Mouse (Mus musculus) mouse trophoblast stem cell (cell line): Measurements from ENCODE around the gene Gm5767.

ENCODE experiments used
- in situ Hi-C, 2 experiments: fragments of 300-500 bp; cut with MseI, MboI; formaldehyde crosslinking; loops; 2 replicates in 1 of 2; 3 replicates in 1 of 2; pipeline ENCODE4 v1.15.1; 2025

Gm5767 gene

GRCm38 (mm10) chr16:8669432-8669831 lies 11.1 kb upstream of the Gm5767 start:
- in situ Hi-C loops: no loop called here

DNA sequence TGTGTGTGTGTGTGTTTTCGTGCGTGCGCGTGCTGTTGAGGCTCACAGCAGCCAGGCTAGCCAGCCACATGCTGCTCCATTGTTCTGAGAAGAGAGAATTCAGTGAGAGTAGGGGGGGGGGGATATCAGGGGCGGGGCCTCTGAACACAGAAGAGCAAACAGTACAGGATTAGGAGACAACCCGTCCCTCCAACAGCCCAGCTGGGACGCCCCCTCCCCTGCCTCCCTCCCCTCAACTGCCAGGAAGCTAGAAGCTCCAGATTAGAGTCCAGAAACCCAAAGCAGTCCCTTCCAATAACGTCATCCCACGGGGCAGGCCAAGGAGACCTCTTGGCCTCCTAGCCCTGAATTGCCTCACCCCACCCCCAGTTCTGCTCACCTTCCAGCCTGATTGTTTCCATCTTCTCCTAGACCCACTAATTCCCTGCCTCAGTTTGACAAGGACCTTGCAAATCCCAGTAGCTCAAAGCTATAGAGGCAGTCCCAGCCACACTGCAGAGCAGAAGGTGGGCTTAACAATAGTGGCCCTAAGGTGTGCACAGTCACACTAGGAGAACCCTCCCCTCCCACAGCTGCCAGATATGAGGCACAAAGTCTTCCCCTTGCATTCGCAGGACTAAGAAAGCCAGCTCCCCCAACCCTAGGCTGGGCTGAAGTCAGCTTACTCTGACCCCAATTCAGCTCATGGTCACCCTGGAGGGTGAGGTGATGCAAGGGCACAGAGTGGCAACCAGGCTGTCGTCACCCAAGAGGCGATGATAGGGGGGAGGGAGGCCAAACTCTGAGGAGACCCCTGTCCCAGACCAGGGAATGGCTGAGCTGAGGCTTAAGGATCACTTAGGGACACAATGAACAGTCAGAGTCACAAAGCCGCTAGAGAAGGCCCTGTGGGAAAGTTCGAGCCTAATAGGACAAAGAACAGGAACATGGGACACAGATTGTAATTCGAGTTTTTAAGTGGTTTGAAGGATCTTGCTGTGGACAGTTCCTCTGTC lies 10.2 kb upstream of the Gm5767 start:
- in situ Hi-C loops: loop anchor here (5.0 kb wide), 3 partner anchors 178 to 263 kb away; no protein-coding TSS in a partner anchor

GRCm38 (mm10) chr16:8671551-8672349 lies 8.8 kb upstream of the Gm5767 start, which contains the start of gene Carhsp1:
Carhsp1 (minus strand) TSS chr16:8672155.
- in situ Hi-C loops: loop anchor here (5.0 kb wide), 3 partner anchors 179 to 264 kb away; no protein-coding TSS in a partner anchor

DNA sequence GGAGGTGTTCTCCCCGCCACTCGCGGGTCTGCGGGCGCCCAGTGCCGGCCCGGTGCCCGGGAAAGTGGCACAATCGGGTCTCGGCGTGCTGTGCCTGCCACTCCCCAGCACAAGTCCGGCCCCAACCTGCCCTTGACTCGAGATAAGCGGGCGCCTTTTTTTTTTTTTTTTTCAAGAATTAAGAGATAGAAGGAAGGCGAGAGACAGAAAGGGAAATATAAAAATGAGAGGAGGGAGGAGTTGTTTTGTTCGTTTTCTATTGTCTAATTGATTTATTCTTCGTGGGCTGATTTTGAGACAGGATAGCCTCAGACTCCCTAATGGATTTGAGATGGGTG lies 8.3 kb upstream of the Gm5767 start:
- in situ Hi-C loops: loop anchor here (5.0 kb wide), 3 partner anchors 180 to 265 kb away; no protein-coding TSS in a partner anchor

GRCm38 (mm10) chr16:8672811-8673210 lies 7.8 kb upstream of the Gm5767 start:
- in situ Hi-C loops: loop anchor here (5.0 kb wide), 3 partner anchors 181 to 266 kb away; no protein-coding TSS in a partner anchor

DNA sequence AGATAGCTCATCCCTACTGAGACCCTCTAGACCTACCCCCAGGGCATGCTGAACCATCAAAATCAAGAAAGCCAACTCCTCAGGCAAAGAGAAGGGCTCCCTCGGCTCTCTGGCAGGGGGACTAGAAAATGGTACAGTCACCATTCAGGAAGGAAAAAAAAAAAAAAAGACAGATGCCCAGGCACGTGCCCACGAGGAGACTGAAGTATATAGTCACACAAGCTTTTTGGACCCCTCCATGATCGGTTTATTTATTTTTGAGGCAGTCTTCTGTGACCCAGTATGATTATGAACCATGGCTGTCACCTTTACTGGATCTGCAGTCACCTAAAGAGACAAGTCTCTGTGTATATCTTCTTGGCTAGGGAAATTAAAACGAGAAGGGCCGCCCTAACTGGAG lies 7.2 kb upstream of the Gm5767 start:
- in situ Hi-C loops: loop anchor here (5.0 kb wide), 3 partner anchors 181 to 266 kb away; no protein-coding TSS in a partner anchor

DNA sequence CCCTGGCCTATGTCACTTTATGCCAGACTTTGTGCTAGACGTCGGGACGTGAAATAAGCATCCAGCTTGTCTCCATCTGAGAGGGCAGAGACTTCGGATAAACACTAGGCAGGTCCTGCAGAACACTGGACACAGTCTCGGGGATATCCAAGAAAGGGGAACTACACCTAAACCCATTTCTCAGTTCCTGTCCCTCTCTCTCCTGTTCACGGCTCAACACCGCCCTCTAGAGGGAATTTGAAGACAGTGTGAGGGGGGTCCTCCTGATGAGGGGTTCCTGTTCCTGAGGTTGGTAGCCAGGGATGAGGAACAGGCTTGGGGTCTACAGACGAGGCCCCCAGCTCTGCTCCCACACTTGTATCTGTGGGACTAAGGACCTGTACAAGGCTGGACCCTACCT lies 6.4 kb upstream of the Gm5767 start:
- in situ Hi-C loops: loop anchor here (5.0 kb wide), 3 partner anchors 182 to 267 kb away; no protein-coding TSS in a partner anchor

GRCm38 (mm10) chr16:8675559-8675958 lies 5.0 kb upstream of the Gm5767 start:
- in situ Hi-C loops: no loop called here

DNA sequence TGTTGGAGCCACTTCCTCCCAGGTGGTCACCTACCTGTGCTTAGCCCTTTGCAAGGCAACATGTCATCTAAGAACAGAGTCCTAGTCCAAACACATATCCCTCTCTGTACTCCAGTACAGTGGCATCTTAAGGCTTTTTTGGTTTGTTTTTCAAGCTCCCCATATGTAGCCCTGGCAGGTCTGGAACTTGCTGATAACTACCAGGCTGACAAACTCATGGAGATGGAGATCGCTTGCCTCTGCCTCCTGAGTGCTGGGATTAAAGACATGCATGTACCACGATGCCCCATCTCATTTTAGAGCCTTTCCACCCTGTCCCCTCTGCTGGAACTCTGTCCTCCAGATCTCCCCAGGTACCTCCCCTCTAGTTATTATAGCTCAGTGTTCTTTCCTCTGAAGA lies 4.3 kb upstream of the Gm5767 start:
- in situ Hi-C loops: no loop called here

DNA sequence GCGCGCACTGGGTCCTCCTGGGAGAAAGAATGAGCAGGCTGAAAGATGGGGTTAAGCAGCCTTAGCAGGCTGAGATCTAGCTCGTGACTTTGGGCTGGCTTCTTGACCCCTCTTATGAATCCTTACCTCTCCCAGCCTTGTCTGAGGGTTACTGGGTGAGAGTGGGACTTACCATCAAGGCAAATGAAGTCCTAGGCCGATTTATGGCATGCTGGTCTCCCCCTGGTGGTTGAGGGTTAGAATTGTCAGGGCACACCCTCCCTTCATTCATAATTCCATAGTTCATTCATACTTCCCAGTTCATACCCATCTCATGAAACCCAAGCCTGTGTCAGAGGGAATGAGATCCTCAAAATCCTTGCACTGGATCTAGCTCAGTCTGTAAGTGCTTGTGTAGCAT lies 3.8 kb upstream of the Gm5767 start:
- in situ Hi-C loops: no loop called here

DNA sequence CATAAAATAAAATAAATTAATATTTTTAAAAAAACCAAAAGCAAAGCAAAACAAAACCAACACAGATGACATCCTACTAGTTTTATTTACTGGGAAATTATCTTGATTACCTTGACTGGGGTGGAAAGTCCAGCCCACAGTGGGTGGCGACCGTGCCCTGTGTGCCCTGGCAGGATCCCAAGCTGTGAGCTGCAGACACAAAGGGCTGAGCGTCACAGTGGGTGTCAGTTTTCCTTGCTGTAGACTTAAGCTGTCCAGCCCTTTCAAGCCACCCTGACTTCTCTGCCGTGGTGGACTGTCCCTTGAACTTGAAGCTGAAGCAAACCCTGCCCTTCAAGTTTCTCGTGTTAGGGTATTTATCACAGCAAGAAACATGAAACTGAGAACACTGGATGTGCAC lies 2.5 kb upstream of the Gm5767 start:
- in situ Hi-C loops: no loop called here

DNA sequence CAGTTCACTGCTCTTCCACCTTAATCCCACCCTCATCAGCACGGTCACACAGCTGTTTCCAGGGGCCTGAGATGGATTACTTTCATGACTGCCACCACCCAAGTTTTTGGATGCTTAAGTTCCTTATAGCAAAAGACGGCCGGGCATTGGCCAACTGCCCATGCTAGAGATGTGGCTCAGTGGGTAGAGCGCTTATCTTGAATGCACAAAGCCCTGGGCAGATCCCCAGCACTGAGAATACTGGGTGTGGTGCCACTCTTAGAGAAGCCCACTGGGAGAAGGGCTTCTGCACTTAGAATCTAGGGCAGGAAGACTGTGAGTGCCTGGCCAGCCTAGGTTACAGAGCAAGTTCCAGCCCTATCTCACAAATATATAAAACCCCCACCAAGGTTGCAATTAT lies 1.9 kb upstream of the Gm5767 start:
- in situ Hi-C loops: no loop called here

- in situ Hi-C loops: no loop called here
Measured at GRCm38 (mm10) chr16:8679780-8680179, 790 bp upstream of the Gm5767 start.

DNA sequence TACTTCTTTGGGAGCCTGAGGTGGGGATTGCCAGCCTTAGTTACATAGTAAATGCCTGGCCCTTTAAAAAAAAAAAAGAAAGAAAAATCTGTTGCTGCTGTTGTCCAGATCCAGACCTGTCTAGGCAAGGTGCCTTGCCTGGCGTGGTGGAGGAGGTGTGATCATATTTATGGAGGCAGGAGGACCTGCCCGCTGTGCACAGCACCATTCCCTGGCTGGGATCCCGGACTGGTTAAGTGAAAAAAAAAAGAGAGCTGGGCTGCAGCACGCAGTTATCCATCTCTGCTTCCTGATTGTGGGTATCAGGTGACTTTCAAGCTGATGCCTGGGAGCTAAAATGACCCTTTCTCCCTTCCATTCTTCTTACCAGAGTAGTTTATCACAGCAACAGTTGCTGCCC lies 4.5 kb downstream of the Gm5767 start:
- in situ Hi-C loops: no loop called here

- in situ Hi-C loops: no loop called here
Measured at GRCm38 (mm10) chr16:8686121-8686870, 5.7 kb downstream of the Gm5767 start.

GRCm38 (mm10) chr16:8686871-8687535 lies 6.4 kb downstream of the Gm5767 start:
- in situ Hi-C loops: no loop called here

DNA sequence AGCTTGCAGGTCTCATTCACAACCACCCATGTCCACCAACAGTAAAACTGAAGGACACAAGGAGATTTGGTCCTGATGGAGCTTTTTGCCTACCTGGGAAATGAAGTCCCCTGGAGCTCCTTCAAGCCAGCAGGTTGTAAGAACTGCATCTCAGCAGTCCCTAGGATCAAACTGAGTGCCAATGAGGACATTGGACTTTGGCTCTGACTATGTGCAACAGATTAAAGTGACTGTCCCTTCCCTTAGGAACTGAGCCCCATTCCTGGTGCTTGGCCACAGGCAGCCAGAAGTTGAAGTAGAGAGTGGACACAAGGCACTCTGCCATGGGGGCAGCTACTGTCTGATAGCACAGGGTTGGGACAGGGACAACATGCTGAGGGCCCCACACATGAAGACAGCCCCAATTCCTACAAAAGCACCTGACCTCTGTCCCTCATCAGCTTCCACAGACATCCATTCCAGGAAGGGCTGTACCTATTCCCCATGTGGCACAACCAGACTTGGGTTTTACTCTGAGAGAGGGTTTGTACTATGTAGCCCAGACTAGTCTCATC lies 7.1 kb downstream of the Gm5767 start:
- in situ Hi-C loops: no loop called here

GRCm38 (mm10) chr16:8689979-8690656 lies 9.5 kb downstream of the Gm5767 start:
- in situ Hi-C loops: no loop called here

GRCm38 (mm10) chr16:8691206-8691605 lies 10.6 kb downstream of the Gm5767 start:
- in situ Hi-C loops: no loop called here

GRCm38 (mm10) chr16:8699556-8699955 lies 19.0 kb downstream of the Gm5767 start:
- in situ Hi-C loops: no loop called here
